Mouse (Mus musculus) cerebellum, adult 2 months (tissue): ENCODE measurements around the gene Smg6.

ENCODE experiments used
- CTCF ChIP-seq: fragments of 200-500 bp; IDR thresholded peaks from 2 replicates; pipeline ENCODE4 v1.5.1; 2011; ENCODE audit warnings: low read depth, mild to moderate bottlenecking, control low read depth, low read length, moderate library complexity, borderline replicate concordance; ENCODE audit not compliant: insufficient read depth
- POLR2A ChIP-seq: fragments of 200-500 bp; IDR thresholded peaks from 2 replicates; pipeline ENCODE4 v1.6.1; 2011; ENCODE audit warnings: low read length, control low read depth, borderline replicate concordance; ENCODE audit not compliant: insufficient read depth

GRCm38 (mm10) chr11:75210093-75210492 is 284.5 kb downstream of the Smg6 start:
- no peak for TF ChIP-seq CTCF
- TF ChIP-seq POLR2A, result no peak
